Mouse (Mus musculus) heart, embryonic 14.5 days (tissue): Measurements from ENCODE around the gene Tmem229b. TPM values are rescaled to one million over a fixed set of nuclear protein-coding genes. Genes with fewer than 3 reads are reported as not detected.
"Not testable (repeated sequence)": the region's sequence is repeated elsewhere in the genome, so short reads cannot be mapped to it uniquely, and the experiment has no call there.

Experiments
- ATAC-seq: fragments of 200-750 bp; cut with Nextera tagmentation; 2 replicates; pipeline ENCODE4 v1.8.0; 2017; ENCODE audit warnings: low read depth, moderate TSS enrichment; ENCODE audit not compliant: insufficient number of reproducible peaks, insufficient read depth, low FRiP score
- H3K27ac ChIP-seq, 2 experiments: fragments of 200-500 bp in 1 of 2; fragments of 300-500 bp in 1 of 2; sonication (generic) in 1 of 2; replicated peaks in 1 of 2; 2 replicates each; pipeline ENCODE4 v1.5.1; 2012 to 2014; ENCODE audit warnings: low read depth in 2 of 2, low read length in 2 of 2, control low read depth in 1 of 2, mild to moderate bottlenecking in 1 of 2, mixed read lengths in 1 of 2; ENCODE audit not compliant: control insufficient read depth in 1 of 2, insufficient read depth in 1 of 2
- H3K27me3 ChIP-seq: fragments of 300-500 bp; sonication (generic); 2 replicates; pipeline ENCODE4 v1.6.1; 2014; ENCODE audit warnings: mild to moderate bottlenecking, low read length, control low read depth; ENCODE audit not compliant: control insufficient read depth, insufficient read depth
- H3K36me3 ChIP-seq: fragments of 300-500 bp; sonication (generic); 2 replicates; pipeline ENCODE4 v1.6.1; 2014; ENCODE audit warnings: mild to moderate bottlenecking, control low read depth, low read length, mixed read lengths; ENCODE audit not compliant: control insufficient read depth, insufficient read depth
- H3K4me1 ChIP-seq, 2 experiments: fragments of 200-500 bp in 1 of 2; fragments of 300-500 bp in 1 of 2; sonication (generic) in 1 of 2; 2 replicates each; pipeline ENCODE4 v1.6.1; 2012 to 2014; ENCODE audit warnings: low read length in 2 of 2, control low read depth in 1 of 2, mixed read lengths in 1 of 2; ENCODE audit not compliant: control insufficient read depth in 2 of 2, insufficient read depth in 2 of 2
- H3K4me2 ChIP-seq: fragments of 300-500 bp; sonication (generic); 2 replicates; pipeline ENCODE4 v1.6.1; 2014; ENCODE audit warnings: mild to moderate bottlenecking, low read length
- H3K4me3 ChIP-seq, 2 experiments: fragments of 200-500 bp in 1 of 2; fragments of 300-500 bp in 1 of 2; sonication (generic) in 1 of 2; 2 replicates each; pipeline ENCODE4 v1.5.1; 2012 to 2014; ENCODE audit warnings: low read length in 2 of 2, mild to moderate bottlenecking in 2 of 2, control low read depth in 1 of 2, low read depth in 1 of 2, moderate library complexity in 1 of 2; ENCODE audit not compliant: control insufficient read depth in 1 of 2, insufficient read depth in 1 of 2
- H3K9ac ChIP-seq: fragments of 300-500 bp; sonication (generic); 2 replicates; pipeline ENCODE4 v1.6.1; 2014; ENCODE audit warnings: mild to moderate bottlenecking, low read length
- H3K9me3 ChIP-seq: fragments of 300-500 bp; sonication (generic); 2 replicates; pipeline ENCODE4 v1.6.1; 2016; ENCODE audit warnings: low read length, control low read depth; ENCODE audit not compliant: control insufficient read depth
- WGBS: fragments of 180-500 bp; shearing (Covaris S2); extraction: QIAGEN DNeasy Blood & Tissue Kit; methylation state at CpG from one replicate; pipeline ENCODE4 v1.1.7; 2014; 5-methylcytosine and 5-hydroxymethylcytosine counted together
- polyA plus RNA-seq: library from polyadenylated mRNA; unstranded; fragments of >200 nt; fragmentation: Nextera tagmentation; extraction: Ambion mirVana; gene quantifications from 2 replicates; pipeline ENCODE4 v1.2.1, GENCODE M21; 2014

Gene Tmem229b
- polyA plus RNA-seq, 1 experiment from 2014 or later, result 2.2 TPM

DNA sequence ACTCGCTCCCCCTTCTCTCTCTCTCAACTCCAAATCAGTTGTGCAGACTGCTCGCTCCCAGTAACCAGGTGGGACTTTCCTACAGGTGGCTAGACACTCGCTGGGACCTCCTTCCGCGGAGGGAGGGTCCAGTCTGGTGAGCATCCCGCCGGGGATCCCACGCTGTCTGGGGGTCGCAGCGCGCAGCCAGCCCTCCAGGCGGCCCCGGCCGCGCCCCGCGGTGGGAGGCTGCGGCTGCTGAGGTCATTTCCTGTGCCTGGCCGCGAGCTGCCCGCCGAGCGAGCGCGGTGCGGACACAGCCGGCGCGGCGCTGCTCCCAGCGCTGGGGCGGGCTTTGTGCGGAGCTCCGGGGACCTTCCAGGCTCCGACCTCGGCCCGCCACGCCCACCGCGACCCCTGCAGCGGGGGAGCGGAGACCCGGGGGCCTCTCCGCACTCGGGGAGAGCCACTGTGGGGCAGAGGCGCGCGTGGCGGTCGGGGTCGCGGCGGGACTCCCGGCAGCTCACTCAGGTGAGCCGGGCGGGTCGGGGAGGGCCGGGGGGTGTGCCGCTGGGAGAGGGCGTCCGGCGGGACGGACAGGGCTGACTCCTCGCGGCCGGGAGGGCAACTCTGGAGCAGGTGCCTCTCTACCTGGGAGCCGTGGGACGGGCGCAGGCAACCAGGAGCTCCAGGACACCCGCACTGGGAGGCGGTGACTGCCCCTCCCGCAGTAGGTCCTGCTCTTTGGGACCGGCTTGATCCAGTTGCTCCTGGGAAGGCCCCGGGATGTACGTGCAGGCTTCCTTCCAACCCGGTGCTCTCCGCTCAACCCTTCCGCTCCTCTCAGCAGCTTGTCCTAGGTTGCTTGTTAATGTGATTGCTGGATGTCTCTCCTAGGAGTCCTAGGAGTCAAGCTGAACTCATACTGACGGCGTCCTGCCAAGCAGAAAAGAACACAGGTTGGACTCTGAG, 21.8 kb upstream of the Tmem229b start, which contains the start of gene Plekhh1:
Gene Plekhh1 (plus strand): TSS at position 253 of the 951 bp plus-strand sequence.
- H3K27me3 ChIP-seq, result 0 out of 2 replicates have a peak, but pooled peaks cover 9% of the 10 kb centered on the region
- H3K27ac ChIP-seq, result peak within 1 kb of the TSS in 1 of 2 experiments; percentile 62; a peak in 2 of 4 replicates
- WGBS, result under 1% methylated on average over 78 of the region's 80 CpGs
- peak within 1 kb of the TSS; percentile 87 for H3K9ac ChIP-seq
- no peaks in the 10 kb centered on the region for H3K9me3 ChIP-seq
- H3K4me3 ChIP-seq, result peak within 1 kb of the TSS; percentile 84 to 91
- H3K4me1 ChIP-seq, result peaks cover 0 to 7% of the 10 kb centered on the region in 2 experiments; a peak in 1 of 4 replicates
- H3K4me2 ChIP-seq, result peak within 1 kb of the TSS; percentile 99
- peak; percentile 75 for ATAC-seq
- H3K36me3 ChIP-seq, result no peaks in the 10 kb centered on the region

DNA sequence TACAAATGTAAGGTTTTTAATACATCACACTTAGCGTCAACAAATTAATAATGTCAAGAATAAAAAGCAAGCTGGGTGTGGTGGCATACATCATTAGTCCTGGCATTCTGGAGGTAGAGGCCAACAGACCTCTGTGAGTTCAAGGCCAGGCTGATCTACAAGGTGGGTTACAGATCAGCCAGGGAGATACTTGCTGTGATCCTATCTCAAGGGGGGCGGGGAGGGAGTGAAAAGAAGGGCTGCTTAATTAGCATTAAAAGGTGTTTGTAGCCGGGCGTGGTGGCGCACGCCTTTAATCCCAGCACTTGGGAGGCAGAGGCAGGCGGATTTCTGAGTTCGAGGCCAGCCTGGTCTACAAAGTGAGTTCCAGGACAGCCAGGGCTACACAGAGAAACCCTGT, 20.1 kb upstream of the Tmem229b start:
- H3K9ac ChIP-seq, H3K4me2 ChIP-seq, H3K4me3 ChIP-seq, H3K27ac ChIP-seq, H3K9me3 ChIP-seq, H3K4me1 ChIP-seq, ATAC-seq, H3K36me3 ChIP-seq: not testable (repeated sequence)
- WGBS, result 91% methylated on average over 6 of the region's 8 CpGs
- 0 out of 2 replicates have a peak, but pooled peaks cover 12% of the 10 kb centered on the region for H3K27me3 ChIP-seq

DNA sequence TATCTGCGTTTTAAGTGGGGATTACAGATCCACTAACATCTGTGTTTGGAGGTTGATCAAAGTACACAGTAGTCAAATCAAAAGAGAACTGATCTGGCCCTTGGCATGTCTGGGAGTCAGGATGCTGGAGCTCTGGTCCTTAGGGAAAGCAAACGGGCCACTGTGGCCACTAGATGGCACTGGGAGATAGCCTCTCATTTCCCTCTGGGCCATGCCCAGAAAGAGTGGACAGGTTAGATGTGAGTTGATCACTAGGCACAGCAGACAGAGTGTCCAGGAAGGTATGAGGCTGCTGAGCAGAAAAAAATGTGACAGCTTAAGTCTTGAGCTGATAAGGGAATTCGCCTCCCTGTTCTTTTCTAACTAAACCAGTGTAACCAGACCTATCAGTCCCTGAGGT, 15.5 kb upstream of the Tmem229b start:
- Histone ChIP-seq H3K4me1 (no peaks in the 10 kb centered on the region), H3K4me2 (no peak overlapping the region), H3K4me3 (no peak overlapping the region), H3K9ac (no peak overlapping the region), H3K36me3 (no peaks in the 10 kb centered on the region), H3K9me3 (no peaks in the 10 kb centered on the region), H3K27ac (no peak overlapping the region), H3K27me3 (0 out of 2 replicates have a peak, but pooled peaks cover 7% of the 10 kb centered on the region)
- WGBS, result 12% methylated on average over 3 of the region's 3 CpGs
- ATAC-seq, result no peak

GRCm38 (mm10) chr12:79021902-79022301, 14.5 kb upstream of the Tmem229b start:
- no peaks in the 10 kb centered on the region for H3K9me3 ChIP-seq
- no peaks in the 10 kb centered on the region for H3K4me1 ChIP-seq
- no peak overlapping the region for H3K4me2 ChIP-seq
- no peak for ATAC-seq
- H3K9ac ChIP-seq, result no peak overlapping the region
- H3K27ac ChIP-seq, result no peak overlapping the region
- 0 out of 2 replicates have a peak, but pooled peaks cover 7% of the 10 kb centered on the region for H3K27me3 ChIP-seq
- WGBS, result 68% methylated on average over 1 of the region's 1 CpGs
- no peak overlapping the region for H3K4me3 ChIP-seq
- no peaks in the 10 kb centered on the region for H3K36me3 ChIP-seq

DNA sequence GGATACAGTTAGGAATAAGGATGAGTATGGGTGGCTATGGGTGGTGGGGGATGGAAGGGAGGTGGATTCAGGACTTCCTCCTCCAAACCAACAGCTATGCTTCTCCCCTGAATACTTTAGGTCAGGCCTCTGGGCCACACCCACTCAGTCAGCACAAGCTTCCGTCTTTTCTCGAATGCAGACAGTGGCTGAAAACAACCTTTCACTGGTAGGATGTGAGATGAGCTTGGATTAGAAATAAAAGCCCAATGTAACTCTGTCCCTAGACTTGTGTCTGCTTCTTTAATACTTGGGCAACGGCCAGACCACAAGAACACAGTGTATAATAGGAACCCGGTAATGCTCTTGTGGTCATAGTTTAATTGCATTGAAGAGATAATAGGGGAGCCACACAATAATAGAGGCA, 10.6 kb upstream of the Tmem229b start:
- no peaks in the 10 kb centered on the region for H3K9me3 ChIP-seq
- 63% methylated on average over 4 of the region's 4 CpGs for WGBS

DNA sequence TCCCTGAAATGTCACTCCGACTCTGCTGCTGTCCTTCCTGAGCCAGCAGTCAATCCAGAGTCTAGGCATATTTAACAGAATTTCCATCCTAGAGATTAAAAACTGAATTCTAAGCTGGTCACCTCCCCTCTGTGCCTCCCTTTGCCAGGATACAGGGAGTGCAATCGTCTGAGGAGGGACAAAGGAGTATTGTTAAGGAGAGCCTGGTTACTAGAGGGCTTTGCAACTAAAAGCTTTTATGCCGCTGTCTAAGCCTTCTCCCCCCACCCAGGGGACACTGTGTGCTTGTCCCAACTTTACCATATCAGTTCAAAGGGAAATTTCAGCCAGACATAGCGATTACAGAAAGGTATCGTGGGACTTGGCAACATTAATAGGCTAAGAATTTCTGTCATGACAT, 8.7 kb upstream of the Tmem229b start:
- ATAC-seq, result no peak
- WGBS, result 52% methylated on average over 5 of the region's 5 CpGs
- 0 out of 4 replicates have a peak, but pooled peaks cover 0 to 3% of the 10 kb centered on the region in 2 experiments for H3K4me1 ChIP-seq
- H3K36me3 ChIP-seq, result no peaks in the 10 kb centered on the region
- H3K27ac ChIP-seq, result no peak overlapping the region
- H3K4me2 ChIP-seq, result no peak overlapping the region
- no peaks in the 10 kb centered on the region for H3K27me3 ChIP-seq
- H3K4me3 ChIP-seq, result no peak overlapping the region
- no peak overlapping the region for H3K9ac ChIP-seq
- H3K9me3 ChIP-seq, result no peaks in the 10 kb centered on the region

More for the DNA sequence above, 10.6 kb upstream of the Tmem229b start:
- Histone ChIP-seq H3K36me3 (no peaks in the 10 kb centered on the region), H3K4me3 (no peak overlapping the region), H3K27ac (no peak overlapping the region), H3K9ac (no peak overlapping the region), H3K4me2 (no peak overlapping the region), H3K4me1 (no peaks in the 10 kb centered on the region), H3K27me3 (no peaks in the 10 kb centered on the region)
- no peak for ATAC-seq

DNA sequence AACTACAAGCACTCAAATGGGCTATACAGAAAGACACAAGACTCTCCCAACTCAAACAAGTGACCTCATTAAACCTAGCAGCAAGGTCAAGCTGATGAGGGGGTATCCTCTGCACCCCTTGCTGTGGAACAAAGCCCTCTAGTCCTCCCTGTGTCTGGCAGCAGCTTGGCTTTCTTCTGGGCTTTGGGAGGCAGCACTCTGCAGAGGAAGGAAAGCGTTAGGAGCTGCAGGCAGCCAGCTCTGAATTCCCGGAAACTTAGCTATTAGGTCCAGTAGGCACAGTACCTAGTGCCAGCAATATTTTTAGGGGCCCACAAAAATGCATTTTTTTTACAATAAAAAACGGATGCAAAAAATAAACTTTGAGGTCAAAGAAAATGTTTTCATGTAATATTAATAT, 3.1 kb upstream of the Tmem229b start:
- H3K27me3 ChIP-seq, result peaks cover 7% of the 10 kb centered on the region
- no peaks in the 10 kb centered on the region for H3K9me3 ChIP-seq
- no peak overlapping the region for H3K4me2 ChIP-seq
- no peak overlapping the region for H3K9ac ChIP-seq
- ATAC-seq, result no peak
- WGBS, result 38% methylated on average over 3 of the region's 3 CpGs
- no peak overlapping the region for H3K27ac ChIP-seq
- peaks cover 5 to 7% of the 10 kb centered on the region in 2 experiments; a peak in 1 of 4 replicates for H3K4me1 ChIP-seq
- no peaks in the 10 kb centered on the region for H3K36me3 ChIP-seq
- H3K4me3 ChIP-seq, result no peak overlapping the region
